Mouse (Mus musculus) heart, postnatal 0 days (tissue): ENCODE results near the gene Zbtb18.

Experiments
- CTCF ChIP-seq: IDR thresholded peaks from 2 replicates; pipeline ENCODE4 v1.5.1; 2016; ENCODE audit warnings: antibody characterized with exemption, control low read depth, low read depth
- EP300 ChIP-seq: IDR thresholded peaks from 2 replicates; pipeline ENCODE4 v1.6.1; 2016; ENCODE audit warnings: antibody characterized with exemption, low read depth

GRCm38 (mm10) chr1:177459536-177459935 is 17.4 kb downstream of the Zbtb18 start:
- TF ChIP-seq CTCF: no peak
- no peak for TF ChIP-seq EP300
